Mouse (Mus musculus) left cerebral cortex, adult 18-20 months (tissue): Measurements from ENCODE around the gene Sf3b1. TPM values are rescaled to one million over a fixed set of nuclear protein-coding genes. Genes with fewer than 3 reads are reported as not detected.
"Not testable (repeated sequence)": the region's sequence is repeated elsewhere in the genome, so short reads cannot be mapped to it uniquely, and the experiment has no call there.

Experiments used
- DNase-seq, 2 experiments: peaks; one replicate each; pipeline ENCODE4 v3.0.0; 2021 to 2022; ENCODE audit warnings: low spot score in 2 of 2, mixed read lengths in 1 of 2
- total RNA-seq, 2 experiments: library from RNA; stranded (reverse); gene quantifications; 2 replicates each; pipeline ENCODE4 v1.2.3; 2021

The Sf3b1 gene
- total RNA-seq, 2 experiments from 2014 or later = 141 to 148 TPM

DNA sequence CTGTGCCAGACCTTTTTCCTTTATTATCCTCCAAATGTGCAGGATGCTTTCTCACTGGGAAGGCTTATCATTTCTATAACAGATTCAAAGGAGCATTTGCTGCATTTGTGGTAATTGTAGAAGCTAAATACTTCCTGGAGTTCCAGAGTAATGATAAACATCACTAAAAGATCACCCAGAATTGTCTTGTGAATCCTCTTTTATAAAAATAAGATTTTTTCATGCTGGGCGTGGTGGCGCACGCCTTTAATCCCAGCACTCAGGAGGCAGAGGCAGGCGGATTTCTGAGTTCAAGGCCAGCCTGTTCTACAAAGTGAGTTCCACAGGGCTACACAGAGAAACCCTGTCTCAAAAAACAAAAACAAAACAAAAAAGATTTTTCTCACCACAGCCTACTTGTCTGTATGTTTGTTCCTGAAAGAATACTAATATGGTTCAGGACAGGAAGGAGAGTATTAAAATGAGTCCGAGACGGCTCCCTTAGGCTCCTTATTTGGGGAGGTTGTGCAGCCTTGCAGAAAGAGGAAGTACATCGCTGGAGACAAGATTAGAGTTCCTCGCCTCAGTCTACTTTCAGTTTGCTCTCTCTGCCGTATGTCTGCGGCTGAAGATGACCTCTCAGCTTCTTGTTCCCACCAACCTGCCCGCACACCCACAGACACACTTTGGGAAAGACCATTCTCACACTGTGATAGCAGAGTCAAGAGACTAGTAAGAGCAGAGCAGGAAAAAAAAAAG, 1.4 kb upstream of the Sf3b1 start:
- DNase-seq = no peak

DNA sequence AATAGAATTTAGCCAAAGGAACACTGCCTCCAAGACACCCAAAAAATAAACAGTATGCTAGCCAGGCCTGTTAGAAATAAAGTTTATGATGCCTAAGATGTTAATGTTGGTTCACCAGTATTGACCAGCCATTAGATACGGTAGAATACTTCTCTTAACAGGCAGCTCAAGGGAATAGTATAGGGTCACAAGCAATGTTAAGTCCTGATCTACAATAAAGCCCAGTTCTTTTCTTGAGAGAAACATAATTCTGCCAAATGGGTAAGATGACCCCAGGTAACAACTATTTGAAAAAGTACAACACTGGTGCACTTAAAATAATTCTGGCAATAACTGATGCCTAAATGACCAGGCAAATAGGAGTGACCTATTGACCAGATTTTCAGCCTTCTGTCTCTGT, 685 bp upstream of the Sf3b1 start:
- no peak for DNase-seq

DNA sequence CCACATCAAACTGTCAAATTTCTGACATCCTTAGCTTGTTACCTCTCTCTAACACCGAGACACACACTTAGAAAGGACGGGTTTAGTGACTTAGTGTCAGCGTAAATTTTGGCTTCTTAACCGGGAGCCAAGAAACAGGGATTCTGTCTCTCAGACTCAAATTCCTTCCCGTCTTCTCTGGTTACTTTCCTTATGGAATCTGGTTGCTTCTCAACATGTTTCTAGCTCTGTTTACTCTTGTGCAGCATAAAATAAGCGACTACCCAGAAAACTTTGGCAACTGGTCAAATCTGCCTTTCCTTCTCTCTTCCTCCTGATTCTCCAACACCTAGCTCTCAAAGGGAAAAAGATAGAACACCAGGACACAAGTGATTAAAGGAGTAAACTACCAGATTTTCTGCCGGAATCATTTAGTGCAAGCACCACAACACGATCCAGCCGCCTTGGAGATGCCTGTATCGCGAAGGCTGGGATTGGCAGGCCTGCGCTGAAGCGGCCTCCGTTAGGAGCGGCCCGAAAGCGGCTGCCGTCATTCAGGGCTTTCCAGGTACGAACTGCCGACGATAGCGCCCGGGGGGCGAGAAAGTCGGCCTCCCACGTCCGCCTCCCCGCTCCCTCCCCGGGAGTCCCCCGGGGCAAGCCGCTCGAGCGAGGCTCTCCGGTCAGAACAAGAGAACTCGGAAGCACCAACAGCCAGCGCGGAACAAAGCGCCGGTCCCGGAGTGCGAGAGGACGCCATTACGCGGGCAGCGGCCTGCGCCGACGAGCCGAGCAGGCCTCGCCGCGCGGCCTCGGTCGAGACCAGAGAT, 633 bp downstream of the Sf3b1 start:
- no peak for DNase-seq

DNA sequence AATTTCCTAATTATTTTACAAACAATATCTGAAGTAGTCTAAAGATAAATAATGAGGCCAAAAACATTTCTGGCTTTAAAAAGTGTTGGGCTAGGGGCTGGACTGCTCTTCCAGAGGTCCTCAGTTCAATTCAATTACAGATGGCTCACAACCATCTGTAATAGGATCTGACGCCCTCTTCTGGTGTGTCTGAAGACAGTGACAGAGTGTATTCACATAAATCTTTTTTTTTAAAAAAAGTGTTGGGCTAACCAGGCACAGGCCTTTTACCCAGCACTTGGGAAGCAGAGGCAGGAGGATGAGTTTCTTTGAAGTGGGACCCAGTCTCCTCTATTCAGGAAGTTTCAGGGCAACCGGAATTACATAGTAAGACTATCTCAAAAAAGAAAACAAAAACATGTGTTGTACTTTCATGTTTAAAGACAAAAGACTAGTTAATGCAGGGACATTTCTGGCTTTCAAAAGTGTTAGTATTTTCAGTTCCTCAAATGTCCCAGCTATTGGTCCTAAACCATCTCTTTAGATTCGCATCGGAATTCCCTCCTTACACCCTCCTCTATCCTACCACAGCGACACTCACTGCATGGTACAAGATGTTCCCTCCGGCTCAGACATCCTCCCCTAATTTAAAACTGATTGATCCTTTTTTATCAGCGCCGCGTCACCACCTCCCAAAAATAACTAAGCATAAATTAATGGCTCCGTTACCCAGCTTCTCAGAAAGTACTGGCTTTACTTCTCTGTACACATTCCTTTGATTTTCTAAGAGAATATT, 1.4 kb downstream of the Sf3b1 start:
- no peak for DNase-seq

DNA sequence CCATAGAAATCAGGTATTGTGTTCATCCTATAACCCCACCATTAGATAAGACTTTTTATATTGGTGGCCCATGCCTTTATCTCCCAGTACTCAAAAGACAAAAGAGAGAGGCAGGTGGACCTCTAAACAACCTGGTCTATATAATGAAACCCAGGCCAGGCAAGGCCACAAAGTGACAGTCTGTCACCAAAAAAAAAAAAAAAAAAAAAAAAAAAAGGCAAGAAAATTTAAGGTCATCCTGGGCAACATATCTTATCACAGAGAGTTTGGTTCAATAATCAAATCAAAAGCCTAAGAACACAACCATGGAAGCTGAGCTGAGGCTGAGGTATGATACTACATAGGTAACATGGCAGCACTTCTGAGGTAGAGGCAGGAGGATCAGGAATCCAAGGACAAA, 5.4 kb downstream of the Sf3b1 start:
- no peak for DNase-seq

DNA sequence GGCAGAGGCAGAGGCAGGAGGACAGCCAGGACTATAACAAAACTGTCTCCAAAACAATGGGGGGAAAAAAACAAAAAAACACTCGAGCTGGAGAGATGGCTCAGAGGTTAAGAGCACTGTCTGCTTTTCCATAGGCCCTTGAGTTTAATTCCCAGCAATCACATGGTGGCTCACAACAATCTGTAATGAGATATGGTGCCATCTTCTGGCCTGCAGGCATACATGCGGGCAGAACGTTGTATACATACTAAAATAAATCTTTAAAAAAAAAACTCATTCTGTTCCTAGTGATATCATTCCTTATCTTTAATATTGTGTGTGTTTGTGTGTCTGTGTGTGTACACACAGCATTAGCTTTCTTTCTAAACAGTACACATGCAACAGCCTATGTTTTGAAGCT, 14.8 kb downstream of the Sf3b1 start:
- no peak for DNase-seq

DNA sequence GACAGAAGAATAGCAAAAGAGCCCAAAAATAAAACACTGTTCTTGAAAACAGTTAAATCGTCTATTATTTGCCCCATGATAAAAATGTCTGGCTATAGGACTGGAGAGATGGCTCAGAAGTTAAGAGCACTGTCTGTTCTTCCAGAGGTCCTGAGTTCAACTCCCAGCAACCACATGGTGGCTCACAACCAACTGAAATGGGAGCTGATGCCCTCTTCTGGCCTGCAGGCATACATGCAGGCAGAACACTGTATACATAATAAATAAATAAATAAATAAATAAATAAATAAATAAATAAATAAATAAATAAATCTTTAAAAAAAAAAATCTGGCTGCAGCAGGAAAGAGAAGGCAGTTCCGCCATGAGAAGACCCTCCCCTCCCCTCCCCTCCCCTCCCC, 19.0 kb downstream of the Sf3b1 start:
- not testable (repeated sequence) for DNase-seq

DNA sequence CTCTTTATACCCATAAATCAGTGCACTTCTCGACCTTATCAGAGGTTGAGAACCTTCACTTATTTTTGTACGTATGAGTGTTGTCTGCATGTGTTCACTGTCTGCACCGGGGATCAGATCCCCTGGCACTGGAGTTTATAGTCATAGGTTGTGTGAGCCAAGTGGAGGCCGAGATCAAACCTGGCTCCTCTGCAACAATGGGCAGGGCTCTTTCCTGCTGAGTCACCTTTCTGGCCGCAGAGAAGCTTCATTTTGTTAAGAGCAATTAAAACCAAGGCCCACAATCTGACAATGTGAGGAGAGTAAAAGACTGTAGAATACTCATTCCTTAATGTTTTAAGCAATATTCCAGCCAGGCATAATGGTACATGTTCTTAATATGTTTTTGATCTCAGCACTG, 33.7 kb downstream of the Sf3b1 start:
- DNase-seq = no peak

DNA sequence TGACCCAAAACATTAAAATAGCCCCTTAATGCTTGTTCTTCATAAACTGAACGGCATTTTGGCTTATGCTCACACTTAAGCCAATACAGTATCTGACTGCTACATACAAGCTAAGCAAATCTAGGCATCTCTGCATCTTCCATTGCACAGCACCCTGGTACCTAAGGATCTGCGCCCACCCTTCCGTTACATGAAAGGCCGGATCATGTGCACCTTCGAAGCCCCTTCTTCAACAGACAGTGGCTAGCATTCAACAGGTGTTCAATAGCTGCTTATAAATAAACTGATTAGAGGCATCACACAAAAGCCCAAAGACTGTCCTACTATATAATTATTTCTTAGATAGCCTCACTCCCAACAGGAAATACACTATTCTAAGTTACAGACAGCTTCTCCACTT, 41.0 kb downstream of the Sf3b1 start:
- no peak for DNase-seq

DNA sequence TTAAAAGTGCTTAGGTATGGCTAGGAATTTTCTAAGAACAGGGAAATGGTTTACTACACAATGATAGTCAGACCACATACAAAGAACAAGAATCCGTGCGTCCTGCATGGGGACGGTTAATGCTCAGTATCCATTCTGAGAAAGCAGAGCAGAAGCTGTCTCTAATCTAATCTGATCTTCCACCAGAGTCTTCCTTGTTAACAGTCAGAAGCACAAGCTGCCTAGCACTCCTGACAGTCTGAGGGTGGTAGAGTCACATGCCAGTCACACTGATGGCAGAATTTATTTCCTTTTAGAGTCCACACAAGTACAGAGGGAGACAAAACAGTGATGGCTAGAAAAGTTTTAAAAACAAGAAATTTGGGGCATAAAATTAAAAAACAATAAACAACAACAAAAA, 41.5 kb downstream of the Sf3b1 start:
- no peak for DNase-seq

DNA sequence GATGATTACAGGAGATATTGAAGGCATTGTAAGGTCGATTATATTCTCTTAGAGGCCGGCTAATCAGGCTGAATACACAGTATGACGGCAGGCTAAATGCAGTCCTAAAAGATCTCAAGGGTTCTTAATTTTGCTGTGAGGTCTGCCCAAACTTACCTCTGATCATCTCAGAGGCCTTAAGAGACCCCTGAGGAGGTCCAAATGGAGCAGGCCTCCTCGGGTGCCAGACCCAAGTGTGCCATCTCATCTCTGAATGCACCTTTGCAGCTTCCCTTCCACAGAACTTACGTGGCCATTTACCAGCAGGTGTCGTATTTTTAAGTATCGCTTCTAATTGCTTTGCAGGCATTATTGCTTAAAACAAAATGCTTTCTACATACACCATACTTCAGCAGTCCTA, 43.1 kb downstream of the Sf3b1 start:
- no peak for DNase-seq

DNA sequence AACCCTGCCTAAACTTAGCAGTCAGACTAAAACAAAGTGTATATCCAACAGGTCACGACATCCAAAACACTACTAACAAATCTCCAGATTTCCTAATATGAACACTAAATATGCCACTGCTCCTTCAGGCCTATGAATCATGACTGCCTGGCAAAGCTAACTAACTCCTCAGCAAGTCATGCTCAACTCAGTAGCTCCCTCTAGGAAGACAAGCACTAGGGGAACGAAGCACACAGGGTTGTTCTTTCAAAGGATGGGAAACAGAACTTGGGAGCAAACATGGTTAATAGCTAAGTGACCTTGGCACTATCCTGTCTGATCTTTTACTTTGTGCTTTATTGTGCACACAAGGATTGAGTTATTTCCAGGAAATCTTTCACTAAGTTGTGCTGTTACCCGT, 43.9 kb downstream of the Sf3b1 start:
- DNase-seq = peak; percentile 10 to 15

DNA sequence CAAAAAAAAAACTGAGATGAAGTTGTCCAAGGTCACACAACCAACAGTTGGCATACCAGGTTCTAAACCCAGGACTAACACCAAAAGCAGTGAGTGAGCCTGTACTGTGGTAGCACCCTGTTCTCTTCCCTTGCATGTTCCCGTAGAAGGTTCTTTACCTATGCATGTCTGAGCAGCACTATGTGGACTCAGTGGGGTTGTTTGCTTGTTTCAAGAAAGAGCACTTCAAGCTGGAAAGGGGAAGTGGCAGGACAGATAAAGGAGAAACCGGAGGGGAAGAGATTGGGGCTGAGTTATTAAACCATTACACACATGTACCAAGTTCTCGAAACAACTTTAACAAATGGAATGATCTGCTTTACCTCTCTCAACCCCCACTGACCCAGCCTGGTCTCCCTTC, 44.6 kb downstream of the Sf3b1 start:
- no peak for DNase-seq

DNA sequence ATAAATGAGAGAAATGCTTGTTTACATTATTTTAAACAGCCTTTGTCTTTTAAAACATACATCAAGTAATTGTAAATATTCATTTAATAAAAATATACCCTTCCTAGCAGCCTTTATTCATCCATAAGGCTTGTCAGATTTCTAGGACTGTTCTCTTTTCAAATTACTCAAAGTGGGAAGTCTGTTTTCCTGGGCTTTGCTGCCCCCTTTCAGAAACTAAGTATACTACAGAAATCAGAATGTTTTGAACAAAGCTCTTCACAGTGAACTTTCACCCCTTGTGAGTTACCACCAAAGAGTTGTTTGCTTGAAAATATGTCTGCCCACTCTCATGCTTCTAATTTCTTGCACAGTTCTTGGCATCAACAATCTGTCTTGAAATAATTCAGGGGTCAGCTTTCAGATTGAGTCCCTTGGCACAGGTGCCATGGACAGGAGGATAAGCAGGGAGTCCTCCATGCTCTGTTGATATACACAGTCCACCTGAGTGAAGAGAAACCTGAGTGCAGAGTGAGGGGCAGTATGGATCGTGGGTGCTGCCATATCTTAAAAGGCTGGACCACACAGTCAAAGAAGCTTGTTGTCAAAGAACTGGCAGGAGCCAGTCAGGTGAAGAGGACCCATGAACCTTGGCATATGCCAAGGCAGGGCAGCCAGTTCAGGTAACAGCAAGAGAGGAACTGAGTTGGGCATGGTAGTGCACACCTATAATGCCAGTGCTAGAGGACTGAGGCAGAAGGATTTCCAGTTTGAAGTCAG, 47.9 kb downstream of the Sf3b1 start:
- peak in 1 of 2 experiments; percentile 9 for DNase-seq

DNA sequence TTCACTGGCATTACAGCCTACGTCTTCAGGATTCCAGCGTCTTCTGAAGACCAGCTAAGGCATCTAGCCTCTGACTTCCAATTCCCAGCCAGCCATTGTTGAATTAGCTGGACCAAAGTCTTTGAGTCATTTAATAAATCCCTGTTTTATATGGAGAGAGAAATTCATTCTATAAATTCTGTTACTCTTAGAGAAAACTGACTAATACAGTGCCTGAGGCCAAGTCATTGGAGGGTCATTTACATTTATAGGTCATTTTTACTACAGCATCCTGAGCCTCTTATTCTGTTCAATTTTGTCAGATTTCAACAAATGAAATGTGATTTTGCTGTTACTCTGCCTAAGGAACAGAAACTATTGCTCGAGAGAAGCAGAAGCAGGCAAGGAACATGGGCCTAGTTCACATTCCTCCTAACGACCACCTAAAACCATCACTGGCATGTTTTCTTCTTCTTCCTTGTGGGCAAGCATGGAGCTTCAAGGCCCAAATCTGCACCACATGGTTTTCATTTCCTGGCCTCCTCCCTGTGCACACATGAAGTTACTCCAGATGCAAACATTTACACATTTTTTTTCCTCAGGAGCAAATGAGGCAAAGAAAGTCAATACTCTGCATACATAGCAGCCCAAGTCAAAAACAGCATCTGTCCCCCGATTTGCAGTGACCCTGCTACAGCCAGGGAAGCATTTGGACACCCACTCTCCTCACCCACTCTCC, 55.4 kb downstream of the Sf3b1 start:
- no peak for DNase-seq

DNA sequence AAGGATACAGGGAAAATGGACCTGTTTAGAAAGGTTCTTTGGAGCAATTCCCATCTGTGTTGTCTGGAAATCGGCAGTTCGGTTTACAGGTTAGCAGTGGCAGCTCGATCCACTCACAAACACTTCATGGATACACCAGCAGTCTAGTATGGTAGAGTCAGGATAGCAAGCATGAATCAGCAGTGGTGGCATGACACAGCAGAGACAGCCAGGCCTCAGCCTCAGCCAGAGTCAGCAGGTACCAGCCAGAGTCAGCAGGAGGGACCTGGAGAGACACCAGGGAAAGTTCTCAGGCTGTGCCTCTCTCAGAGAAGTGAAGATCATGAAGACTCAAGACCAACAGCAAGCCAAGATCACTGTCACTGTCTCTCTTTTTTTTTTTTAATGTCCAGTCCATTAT, 60.4 kb downstream of the Sf3b1 start:
- DNase-seq = no peak

DNA sequence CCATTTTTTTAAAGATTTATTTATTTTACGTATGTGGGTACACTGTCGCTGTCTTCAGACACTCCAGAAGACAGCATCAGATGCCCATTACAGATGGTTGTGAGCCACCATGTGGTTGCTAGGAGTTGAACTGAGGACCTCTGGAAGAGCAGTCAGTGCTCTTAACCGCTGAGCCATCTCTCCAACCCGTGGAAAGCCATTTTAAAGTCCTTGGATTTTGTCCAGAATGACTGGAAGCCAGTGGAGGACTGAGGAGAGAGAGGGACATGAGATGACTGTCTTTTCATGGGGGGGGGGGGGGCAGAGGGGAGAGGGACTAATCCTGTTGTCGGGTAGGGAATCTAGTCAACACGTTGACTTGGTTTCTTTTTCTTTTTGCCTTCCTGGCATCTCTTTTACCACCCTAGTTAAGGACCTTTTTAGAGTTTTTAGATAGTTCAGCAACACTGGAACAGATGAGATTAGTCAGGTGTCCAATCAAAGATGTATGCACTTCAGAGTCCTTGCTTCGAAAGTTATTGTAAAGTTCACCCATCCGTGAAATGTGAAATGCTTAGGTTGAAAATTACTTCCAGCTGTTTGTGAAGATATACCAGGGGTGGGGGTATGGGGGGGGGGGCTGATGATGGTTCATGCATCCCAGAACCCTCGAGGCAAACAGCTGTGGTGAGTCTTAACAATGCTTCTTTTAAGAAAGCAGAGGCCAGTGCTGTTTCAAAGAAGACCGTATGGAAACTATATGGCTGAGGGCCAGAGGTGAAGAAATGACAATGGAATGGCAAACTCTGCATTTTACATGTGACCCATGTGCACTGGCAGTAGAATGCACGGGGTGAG, 61.9 kb downstream of the Sf3b1 start:
- DNase-seq = no peak

DNA sequence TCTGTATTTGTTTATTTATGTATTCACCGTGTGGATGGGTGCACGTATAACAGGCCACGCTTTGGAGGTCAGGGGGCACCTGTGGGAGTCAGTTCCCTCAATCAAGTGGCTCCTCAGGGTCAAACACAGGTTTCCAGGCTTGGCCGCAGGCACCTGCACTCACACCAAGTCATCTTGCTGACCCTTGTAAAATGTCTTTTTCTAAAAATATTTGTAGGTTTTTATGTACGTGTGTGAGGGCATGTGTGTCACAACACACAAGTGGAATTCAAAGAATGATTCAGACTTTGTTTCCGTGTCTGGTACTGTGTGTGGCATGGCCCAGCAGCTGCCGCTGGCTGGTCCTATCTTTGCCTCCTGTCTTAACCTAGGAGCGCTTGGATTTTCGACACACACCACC, 65.6 kb downstream of the Sf3b1 start:
- no peak for DNase-seq

DNA sequence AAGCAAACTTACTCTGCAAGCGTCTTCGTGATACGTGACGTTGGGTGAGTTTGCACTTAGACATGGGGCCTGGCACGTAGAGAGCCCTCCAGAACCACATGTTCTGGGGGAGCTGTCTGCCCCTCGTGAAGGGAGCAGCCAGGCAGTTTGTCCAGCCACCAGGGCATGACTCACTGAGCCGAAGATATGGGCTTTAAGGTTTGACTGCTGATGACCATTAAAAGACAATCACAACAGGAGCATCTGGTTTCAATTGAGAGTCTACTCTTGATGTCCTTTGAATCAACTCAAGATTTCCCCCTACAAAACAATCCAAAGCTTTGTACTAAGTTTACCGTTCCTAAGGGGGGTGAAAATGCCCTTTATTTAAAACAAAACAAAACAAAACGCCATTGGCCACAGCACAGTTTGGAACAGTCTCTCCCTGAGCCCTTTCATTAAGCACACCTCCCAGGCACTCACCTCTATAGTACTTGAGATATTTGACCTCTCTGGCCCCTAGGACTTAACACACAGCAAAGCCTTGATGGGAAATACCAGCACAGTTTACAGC, 66.6 kb downstream of the Sf3b1 start:
- DNase-seq = no peak
